Mouse (Mus musculus) ovary, postnatal 14 days (tissue): ENCODE measurements at regions not wholly inside any gene's neighbourhood (a gene's known extent, or its start where the extent isn't known, plus 50 kb on each side); places are given as distances from the start of the nearest gene placed in this dataset.
"Not testable (repeated sequence)": the region's sequence is repeated elsewhere in the genome, so short reads cannot be mapped to it uniquely, and the experiment has no call there.

Experiments
- DNase-seq: peaks from one replicate; pipeline ENCODE4 v3.0.0; 2022; ENCODE audit warnings: low spot score

DNA sequence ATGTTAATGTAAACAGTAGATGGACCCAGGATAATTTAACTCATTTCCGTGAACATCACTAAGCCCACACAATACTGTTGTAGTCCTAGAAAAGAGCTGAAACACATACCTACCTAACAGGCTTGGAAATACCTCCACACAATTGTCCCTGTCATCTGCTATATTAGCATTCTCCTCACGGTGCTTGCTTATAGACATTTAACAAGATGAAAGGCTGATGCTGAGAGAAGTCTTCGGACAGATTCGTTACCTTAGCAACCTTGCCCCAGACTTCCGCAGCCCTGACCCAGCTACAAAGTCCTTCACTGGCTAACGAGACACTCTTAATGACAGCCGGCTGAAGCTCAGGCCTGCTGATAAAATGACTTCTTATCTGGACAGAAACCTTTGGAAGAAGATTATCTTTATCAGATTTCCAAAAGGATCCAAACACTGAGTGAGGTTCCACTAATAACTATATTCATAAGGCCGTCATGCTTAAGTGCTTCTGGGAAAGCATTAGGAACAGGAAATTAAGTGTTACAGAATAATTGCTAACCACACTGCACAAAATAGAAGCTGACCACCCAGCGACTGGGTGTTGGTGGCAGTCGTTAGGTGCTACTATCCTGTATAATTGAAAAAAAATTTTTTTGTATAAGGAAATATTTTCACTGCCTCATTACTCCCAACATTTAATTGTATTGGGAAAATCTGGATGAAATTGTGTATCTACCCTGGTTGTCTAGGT, 267.0 kb upstream of the Tmpo start:
- DNase-seq = no peak

DNA sequence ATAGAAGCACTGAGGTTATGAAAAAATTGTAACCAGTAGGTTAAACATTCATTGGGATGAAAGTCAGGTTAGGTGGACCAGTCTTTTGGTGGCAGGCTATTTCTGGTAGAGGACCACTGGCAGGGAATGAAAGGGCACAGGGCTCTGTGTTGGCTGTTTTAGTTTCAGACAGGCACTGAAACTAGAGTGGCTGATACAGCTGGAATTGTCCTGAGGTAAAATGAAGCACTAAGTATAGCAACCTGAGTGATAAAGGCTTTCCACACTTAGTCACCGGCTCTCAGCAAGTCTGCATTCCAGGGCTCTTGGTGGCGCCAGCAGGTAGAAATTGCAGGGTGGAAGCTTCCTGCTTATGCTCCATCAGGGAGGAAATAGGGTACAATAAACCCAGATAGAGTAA, 262.2 kb upstream of the Tmpo start:
- no peak for DNase-seq

DNA sequence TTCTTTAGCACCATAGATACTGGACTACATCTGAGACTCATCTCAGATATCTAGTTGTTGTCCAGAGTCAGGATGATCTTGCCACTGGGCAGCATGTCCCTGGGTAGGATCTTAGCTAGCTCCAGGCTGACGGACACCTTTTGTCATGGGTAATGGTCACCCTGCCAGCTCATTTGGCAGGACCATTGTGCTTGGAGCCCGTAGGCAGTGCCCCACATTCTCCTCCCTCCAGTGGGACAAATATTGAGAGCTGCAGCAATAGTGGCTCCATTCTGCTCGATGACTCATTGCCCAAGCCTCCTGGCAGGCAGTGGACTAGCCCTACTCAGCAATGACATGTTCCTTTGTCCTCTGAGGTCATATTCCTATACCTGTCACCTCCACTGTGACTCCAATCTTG, 258.9 kb upstream of the Tmpo start:
- DNase-seq = no peak

DNA sequence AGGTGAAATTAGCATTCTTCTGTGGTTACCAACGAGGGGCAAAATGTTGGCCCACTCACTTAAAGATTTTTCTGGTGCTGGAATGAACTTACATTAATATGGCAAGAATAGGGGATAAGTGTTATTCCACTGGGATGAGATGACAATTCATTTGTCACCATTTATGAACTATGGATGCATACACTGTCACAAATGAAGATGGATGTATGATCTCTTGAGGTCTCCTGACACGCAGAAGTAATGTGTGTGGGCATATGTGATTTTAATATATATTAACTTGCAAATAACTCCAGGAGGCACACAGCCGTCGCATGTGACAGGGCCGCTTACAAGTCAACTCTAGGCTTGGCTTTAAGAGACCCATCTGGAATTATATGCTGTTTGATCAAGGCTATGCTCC, 256.8 kb upstream of the Tmpo start:
- DNase-seq = no peak

DNA sequence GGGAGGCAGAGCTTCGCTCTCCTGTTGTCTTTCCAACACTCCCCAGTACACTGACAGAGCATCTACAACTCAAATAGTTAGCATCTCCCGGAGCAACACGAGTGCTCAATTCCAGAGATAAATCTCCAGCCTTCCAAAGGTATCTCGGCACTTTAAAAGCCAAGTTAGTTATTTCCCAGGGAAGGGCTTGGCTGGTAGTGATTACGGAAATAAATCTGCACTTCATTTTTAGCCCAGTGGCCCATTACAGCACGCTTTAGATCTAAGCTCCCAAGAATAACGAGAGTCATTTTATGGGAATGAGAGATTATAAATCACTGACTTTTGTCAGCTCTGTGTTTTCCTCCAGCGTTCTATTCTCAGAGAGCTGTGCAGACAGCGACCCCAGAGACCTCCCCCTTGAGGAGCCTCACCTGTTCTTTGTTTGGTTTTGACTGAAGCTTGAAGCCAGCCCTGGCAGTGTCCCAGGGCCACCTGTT, 255.0 kb upstream of the Tmpo start:
- no peak for DNase-seq

DNA sequence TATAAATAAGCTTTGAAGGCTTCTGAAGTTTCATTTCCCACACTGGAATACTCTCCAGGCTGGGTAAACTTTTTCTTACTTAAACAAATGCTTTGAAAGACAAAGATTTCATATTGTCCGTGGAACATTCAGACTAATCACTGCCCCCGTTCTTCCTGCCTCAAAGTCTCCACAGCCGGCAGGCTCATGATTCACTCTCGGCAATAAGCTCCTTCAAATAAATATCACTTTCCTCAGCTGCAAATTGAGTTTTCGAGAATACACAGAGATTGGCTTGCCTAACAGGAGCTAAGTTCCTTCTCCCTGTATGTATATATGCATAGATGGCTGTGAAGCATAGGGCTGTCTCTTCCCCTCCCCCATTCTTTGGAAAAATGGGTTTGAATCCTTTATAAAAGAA, 249.2 kb upstream of the Tmpo start:
- DNase-seq = no peak

DNA sequence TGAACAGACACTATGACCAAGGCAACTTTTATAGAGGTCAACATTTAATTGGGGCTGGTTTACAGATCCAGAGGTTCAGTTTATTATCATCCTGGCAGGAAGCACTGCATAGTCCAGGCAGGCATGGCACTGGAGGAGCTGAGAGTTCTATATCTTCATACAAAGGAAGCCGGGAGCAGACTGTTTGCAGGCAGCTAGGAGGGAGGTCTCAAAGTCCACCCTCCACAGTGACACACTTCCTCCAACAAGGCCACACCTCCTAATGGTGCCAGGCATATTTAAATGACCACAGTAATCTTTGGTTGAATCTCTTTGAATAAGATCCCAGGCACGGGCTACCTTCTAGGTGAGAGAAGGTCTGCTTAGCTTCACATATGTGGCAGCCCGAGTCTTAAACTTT, 245.5 kb upstream of the Tmpo start:
- DNase-seq = no peak

DNA sequence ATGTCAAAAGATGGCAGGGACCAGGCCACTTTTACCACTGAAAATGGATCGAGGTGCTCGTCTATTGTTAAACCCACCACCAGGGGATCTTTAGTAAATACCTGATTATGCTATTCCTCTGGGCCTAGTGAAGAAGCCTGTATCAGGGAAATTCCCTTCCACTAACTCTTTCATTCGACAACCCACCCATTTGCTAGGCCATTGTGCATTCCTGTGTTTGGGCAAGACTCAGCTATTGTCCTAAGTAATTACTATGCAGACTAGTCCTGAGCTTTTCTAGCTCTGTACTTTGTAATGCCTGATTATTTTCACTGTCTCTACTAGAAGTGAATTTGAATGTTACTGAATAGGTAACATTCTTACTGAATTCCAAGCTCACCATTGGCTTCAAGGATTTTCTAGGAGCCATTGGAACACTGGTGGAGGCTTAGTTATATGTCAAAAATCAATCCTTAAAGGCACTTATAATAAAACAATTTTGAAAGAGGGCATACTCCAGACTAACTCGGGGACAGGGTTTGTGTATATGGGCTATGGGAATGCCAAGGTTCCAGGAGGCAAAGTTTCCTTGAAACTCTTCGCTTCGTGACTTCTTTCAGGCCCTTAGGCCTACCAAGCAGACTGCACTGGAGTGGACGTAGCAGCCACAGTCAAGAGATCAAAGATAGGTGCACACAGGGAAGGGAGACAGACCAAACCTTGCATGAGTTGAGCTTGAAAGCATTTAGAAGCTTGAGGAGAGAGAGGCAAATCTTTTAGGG, 244.7 kb upstream of the Tmpo start:
- not testable (repeated sequence) for DNase-seq

DNA sequence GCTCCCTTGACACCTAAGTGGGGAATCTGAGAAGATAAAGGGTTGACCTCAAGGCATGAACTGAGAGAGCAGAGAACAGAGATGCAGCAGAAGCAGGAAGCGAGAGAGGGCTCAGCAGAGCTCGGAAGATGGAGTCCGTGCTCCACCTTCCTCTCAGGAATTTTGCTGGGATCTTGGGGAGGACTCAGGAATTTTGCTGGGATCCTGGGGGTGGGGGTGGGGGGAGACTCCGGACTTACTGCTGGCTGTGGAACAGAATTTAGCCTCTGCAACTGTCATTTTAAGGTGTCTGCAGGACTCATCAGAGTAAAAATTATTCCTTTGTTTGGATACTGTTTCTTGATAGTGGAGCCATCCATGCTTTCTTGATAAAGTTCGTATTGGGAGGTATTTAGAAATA, 243.7 kb upstream of the Tmpo start:
- no peak for DNase-seq

DNA sequence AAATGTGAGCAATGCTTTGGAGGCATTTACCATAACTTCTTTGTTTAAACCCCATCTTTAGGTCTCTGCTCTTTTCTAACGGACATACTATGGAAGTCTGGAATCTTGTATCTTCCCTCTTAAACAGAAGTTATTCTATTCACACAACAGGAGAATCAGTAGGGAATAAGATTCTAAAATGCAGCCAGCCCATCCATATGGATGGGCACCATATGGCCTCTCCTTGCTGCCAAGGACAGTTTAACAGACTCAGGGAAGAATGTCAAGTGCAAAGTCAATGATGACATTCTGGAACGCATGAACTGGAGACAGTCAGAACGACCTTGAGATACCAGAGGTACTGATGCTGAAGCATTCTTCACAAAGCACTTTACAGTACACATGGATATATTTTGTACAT, 206.1 kb upstream of the Tmpo start:
- DNase-seq = no peak

DNA sequence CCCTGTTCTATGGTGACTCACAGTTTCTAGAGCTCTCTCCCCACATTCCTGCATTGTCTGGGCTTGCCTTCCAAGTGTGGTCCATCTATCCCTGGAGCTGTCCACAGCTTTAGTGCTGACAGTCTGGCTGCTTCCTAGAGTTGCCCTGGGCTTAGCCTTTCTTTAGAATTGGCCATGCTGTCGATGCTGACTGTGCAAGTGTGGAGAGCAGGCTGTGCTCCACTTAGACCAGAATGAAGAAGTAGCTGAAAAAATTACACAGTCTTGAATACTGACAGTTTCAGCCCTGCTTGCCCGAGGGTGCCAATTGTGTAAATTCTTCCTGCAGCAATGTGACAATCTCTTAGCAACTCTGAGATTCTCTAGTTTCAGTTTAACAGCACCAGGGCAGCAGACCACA, 203.3 kb upstream of the Tmpo start:
- peak; percentile 13 for DNase-seq

DNA sequence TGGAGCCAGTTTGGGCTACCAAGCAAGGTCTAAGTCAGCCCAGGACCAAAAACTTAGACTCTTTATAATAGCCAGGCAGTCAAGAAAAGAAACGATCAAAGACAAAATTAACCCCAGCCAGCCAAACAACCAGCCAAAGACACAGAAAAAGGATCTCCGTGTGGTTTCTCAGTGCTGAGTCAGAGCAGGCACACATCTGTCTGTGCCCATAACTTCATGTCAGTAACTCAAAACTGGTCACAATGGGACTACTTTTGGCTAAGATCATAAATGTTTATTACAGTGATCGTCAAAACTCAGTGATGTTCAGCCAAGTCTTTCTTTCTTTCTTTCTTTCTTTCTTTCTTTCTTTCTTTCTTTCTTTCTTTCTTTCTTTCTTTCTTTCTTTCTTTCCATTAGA, 195.6 kb upstream of the Tmpo start:
- no peak for DNase-seq

DNA sequence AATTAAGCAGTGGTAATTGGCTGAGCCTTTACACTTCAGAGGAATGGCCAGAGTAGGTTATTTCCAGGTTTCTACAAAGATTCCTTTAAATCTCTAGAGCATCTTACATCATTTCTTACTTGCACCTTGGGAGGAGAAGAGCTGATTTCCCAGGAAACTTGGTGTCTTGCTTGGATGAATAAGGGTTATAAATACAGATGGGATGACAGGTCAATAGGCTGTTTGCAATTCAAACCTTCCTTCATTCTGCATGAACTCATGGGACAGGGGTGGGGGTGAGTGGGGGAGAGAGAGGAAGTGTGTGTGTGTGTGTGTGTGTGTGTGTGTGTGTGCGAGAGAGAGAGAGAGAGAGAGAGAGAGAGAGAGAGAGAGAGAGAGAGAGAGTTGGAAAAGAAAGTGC, 186.4 kb upstream of the Tmpo start:
- no peak for DNase-seq

DNA sequence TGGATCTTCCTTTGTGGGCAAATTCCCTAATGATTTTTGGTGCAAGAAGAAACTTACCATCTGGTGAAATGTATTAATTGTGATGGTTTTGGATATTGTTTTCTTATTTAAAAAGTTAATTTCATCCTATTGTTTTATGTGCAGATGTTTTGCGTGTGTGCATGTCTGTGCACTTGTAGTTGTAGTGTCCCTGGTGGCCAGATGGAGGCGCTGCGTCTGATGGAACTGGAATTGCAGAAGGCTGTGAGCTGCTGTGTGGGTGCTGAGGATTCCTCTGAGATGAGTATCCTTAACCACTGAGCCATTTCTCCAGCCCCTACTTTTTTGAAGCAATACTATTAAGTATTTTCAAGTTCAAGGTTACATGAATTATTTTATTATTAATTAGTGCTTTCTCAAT, 181.5 kb upstream of the Tmpo start:
- no peak for DNase-seq

DNA sequence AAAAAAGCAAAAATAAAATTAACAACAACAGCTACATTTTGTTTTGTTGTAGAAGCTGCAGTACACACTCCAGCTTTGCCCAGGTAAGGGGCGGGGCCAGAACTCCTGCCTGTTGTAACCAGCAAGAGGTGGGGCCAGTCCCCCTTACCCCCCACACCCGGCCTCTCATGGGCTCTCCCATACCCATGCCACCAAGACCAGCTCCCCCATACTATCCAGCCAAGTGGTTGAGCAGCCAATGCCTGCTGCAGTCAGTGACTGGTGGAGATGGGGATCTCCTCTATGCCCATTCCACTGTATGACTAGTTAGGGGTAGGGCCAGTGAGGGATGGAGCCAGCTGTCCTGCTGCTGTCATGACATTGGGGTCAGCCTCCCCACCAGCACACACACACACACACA, 180.5 kb upstream of the Tmpo start:
- DNase-seq = no peak

DNA sequence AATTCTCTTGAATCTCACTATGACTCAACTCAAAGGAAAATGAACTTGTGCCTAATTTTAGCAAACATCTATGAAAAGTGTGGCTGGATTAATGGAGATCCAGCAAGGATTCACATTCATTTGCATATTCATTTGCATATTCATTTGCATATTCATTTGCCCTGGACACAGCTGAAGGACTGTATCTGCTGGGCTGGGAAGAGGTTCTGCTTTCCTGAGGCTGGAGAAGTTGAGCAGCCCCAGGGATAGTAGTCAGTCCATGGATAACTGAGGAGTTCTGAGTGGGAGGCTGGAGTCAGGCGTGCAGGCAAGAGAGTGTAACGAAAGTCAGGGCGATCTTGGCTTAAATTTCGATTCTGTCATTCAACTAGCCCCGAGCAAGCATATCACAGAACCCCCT, 164.3 kb upstream of the Tmpo start:
- DNase-seq = no peak

DNA sequence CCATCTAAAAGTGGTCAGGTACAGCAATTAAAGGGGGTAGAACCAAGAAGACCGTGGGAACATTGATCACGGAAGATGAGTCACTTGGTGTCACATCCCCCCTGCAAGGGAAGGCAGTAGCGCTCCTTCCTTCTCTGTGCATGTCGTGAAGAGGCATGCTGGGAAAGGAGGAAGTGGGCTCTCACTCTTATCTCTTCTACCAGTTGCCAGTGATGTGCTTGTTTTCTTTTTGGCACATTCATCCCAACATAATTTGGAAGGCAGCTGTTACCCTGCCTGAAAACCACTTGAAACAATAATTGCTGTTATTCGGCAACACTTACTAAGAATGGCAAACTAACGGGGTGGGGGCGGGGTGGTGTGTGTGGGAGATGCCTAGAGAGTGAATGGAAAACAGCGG, 161.0 kb upstream of the Tmpo start:
- no peak for DNase-seq

DNA sequence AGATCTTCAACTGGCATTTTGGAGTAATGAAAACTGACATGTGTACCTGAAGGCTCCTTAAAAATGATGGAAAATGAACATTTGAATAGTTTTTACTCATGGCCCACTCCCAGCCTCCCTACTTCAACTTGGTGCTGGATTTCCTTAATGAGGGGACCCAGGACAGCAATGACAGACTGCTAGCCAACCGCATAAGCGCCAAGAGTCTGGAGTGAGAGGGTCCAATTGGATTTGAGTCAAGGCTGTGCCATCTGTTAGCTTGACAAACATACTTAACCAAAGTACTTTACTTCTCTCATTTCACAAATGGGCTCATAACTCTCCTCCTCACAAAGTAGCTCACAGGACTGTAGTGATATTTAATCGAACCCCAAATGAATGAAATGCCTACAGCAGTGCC, 158.2 kb upstream of the Tmpo start:
- no peak for DNase-seq

DNA sequence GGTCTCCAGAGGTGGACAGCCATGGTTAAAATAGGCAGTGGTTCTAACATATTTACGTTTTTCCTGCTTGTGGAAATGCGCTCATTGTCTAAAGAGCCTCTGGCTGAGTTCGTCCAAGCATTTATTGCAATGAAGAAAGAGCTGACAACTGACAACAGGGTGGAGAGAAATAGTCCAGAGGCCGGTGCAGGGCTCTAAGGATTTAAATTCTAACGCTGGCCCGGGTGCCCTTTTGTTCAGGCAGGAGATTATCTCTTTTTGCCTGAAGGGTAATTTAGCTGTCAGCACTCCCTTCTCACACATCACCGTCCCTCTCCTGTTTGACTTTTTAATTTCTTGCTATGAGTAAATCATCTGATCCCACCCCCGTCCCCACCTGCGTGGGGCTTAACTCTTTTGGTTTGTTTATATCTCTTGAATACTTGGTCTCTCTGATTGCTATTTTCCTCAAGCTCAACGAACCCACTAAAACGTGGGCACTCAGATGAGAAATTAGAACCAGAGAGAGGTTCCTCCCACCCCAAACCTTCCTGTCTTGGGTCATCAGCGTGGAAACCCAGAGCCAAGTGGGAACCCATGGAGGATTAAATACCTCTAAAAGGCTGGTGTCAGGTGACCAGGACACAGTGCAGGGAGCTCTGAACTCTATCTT, 145.7 kb upstream of the Tmpo start:
- DNase-seq = no peak

DNA sequence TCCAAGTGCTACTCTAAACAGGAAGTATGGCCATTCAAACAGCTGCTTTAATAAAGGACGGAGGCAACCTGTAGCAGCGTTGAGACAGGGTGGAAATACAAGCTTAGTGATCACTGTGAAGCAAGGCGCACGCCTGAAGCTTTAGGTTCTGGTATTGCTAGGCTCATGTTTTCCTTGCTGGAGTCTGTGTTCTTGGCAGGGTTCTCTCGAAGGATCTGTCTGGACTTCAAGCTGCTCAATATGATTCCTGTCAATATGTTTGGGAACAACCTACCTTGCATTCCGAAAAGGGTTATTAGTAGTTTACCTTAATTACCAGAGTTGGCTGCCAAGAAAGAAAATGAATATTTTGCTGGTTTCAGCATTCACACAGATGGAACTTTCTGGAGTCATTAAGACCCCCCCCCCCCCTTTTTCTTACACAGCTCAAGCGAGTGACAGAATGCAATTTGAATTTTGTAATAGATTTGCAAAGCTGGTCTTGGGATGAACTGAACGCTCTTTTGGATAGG, 145.1 kb upstream of the Tmpo start:
- no peak for DNase-seq

DNA sequence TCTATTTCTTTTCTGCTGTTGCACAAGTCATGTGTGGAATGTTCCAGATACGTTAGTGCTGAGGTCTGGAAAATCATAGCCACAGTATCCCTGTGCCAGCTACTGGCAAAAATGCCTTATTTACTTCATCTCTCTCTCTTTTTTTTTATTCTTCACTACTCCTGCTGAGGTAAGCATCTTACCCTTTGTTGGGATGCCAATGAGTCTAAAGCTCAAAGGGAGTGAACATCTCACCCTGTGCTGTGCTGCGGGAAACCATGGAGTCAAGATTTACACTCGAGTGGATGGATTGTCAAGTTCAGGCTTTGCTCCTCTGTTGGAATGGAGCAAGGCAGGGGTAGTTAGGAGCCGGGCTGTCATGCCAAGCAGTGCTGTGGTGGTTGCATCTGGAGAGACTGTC, 140.1 kb upstream of the Tmpo start:
- DNase-seq = no peak

DNA sequence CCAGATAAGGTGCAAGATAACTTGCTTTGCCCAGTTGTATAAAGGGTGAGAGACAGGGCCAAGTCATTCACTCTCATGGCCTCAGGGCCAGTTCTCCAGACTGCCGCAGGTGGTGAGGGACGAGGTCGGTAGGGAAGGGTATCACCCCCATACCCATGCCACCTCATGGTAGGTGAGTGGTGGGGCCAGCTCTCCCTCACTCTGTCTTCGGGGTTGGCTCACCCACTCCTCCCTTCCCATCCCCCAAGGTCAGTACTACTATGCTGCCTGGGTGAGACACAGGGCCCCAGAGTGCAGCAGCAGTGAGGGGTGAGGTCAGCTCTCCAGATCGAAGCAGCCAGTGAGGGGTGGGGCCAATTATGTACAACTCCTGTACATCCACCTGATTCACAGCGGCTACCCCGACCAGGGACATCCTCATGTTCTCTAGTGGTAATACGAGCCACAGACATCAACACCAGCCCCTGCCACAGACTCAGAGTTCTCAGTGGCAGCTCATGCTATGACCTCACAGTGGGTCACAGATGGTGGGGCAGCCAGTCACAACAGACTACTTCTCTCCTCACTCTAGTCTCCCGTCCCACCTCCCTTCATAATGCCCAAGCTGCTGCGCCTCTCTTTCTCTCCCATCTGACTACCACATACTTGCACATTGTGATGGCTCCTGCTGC, 138.5 kb upstream of the Tmpo start:
- no peak for DNase-seq

DNA sequence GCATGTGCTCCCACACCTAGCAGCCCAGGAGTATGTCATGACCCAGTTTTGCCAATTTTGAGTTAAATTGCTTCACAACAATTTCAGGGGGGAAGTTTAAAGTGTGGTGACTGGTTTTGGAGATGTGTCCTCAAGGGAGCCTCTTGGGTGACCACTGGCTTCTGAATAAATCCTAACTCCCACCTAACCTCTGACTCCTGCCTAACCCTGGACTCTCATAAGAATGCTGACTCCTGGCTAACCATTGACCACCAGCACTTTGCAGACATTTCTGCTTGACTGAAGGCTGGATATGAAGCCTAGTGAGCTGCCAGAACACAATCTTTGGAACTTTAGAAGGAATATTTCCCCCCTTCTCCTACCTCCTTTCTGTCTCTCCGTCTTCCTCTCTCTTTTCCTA, 133.3 kb upstream of the Tmpo start:
- DNase-seq = no peak
